8 mouse cellular contexts compared by ENCODE assay signal in genomic region chr2:137114248-137115096, GRCm38 (mm10). TPM values are rescaled to one million over a fixed set of nuclear protein-coding genes. Genes with fewer than 3 reads are reported as not detected.
DNase-seq lines count a peak whose midpoint lies in the region; ATAC-seq and TF ChIP-seq lines count a peak whose summit lies in the region.

No protein-coding gene starts in this region.

- peak overlapping the region; percentile 76 for H3ac ChIP-seq in C2C12 (ENCODE audit: control insufficient read depth, insufficient read length, low read depth)

- peak; percentile 63 for ATAC-seq in forebrain, embryonic 16.5 days
- peak; percentile 7 for ATAC-seq in liver, postnatal 0 days
- peak; percentile 43 for ATAC-seq in neural tube, embryonic 13.5 days (ENCODE audit: low read depth)

- peak overlapping the region; percentile 59 for H3K9ac ChIP-seq in forebrain, embryonic 16.5 days (replicated peaks; ENCODE audit: low read depth, low read length)
- peak overlapping the region; percentile 50 for H3K9ac ChIP-seq in liver, postnatal 0 days (replicated peaks)
- peak overlapping the region; percentile 88 for H3K9ac ChIP-seq in neural tube, embryonic 13.5 days

- peak overlapping the region; percentile 56 for H3K4me3 ChIP-seq in C2C12 (ENCODE audit: insufficient read depth, poor library complexity, severe bottlenecking)
- H3K4me3 ChIP-seq in forebrain, embryonic 16.5 days (replicated peaks; ENCODE audit: low read length), result peak overlapping the region; percentile 68
- peak overlapping the region; percentile 72 for H3K4me3 ChIP-seq in liver, postnatal 0 days (ENCODE audit: low read depth, low read length)
- H3K4me3 ChIP-seq in neural tube, embryonic 13.5 days, result peak overlapping the region; percentile 61

- H3K4me1 ChIP-seq in forebrain, embryonic 16.5 days (replicated peaks; ENCODE audit: control insufficient read depth, insufficient read depth, low read length), result peaks cover 37% of the 10 kb centered on the region
- peaks cover 18% of the 10 kb centered on the region for H3K4me1 ChIP-seq in liver, postnatal 0 days (ENCODE audit: insufficient read depth)
- peaks cover 72% of the 10 kb centered on the region for H3K4me1 ChIP-seq in neural tube, embryonic 13.5 days (replicated peaks)

- no peaks in the 10 kb centered on the region for H3K27me3 ChIP-seq in C2C12 (ENCODE audit: control insufficient read depth, insufficient read depth, insufficient read length)
- peaks cover 10% of the 10 kb centered on the region for H3K27me3 ChIP-seq in forebrain, embryonic 16.5 days (replicated peaks; ENCODE audit: control insufficient read depth, insufficient read depth, low read length)
- H3K27me3 ChIP-seq in liver, postnatal 0 days (ENCODE audit: insufficient read depth, low read length), result peaks cover 17% of the 10 kb centered on the region
- peaks cover 39% of the 10 kb centered on the region for H3K27me3 ChIP-seq in neural tube, embryonic 13.5 days

- peaks cover 67% of the 10 kb centered on the region for H3K79me2 ChIP-seq in C2C12 (ENCODE audit: control insufficient read depth, insufficient read depth)

- H3K9me3 ChIP-seq in forebrain, embryonic 16.5 days (ENCODE audit: control insufficient read depth, low read length), result no peaks in the 10 kb centered on the region
- H3K9me3 ChIP-seq in liver, postnatal 0 days (ENCODE audit: low read length), result no peaks in the 10 kb centered on the region
- H3K9me3 ChIP-seq in neural tube, embryonic 13.5 days, result no peaks in the 10 kb centered on the region

- peak overlapping the region; percentile 48; the same call in 1 of the 2 replicates for H3K27ac ChIP-seq in forebrain, embryonic 16.5 days (ENCODE audit: low read length)
- H3K27ac ChIP-seq in liver, postnatal 0 days (ENCODE audit: low read depth), result peak overlapping the region; percentile 67
- H3K27ac ChIP-seq in neural tube, embryonic 13.5 days (replicated peaks), result peak overlapping the region; percentile 90

- H3K79me3 ChIP-seq in C2C12 (ENCODE audit: low read depth), result peaks cover 41% of the 10 kb centered on the region

- WGBS in forebrain, embryonic 16.5 days, result under 1% methylated on average over 49 of the region's 51 CpGs
- 2% methylated on average over 51 of the region's 51 CpGs for WGBS in liver, postnatal 0 days (ENCODE audit: insufficient replicate concordance)
- 1% methylated on average over 51 of the region's 51 CpGs for WGBS in neural tube, embryonic 13.5 days

- peak; percentile 56 for DNase-seq in brain, embryonic 18.5 days (ENCODE audit: low read depth, low spot score)
- peak; percentile 77 for DNase-seq in heart, postnatal 25 days (ENCODE audit: low spot score)
- peak; percentile 56 to 82 for DNase-seq in layer of hippocampus, adult 18-20 months (ENCODE audit: low spot score in 2 of 2)
- peak; percentile 71 for DNase-seq in liver, postnatal 0 days
- peak; percentile 78 for DNase-seq in testis, postnatal 14 days (ENCODE audit: low spot score)

- peak overlapping the region; percentile 89 for H3K4me2 ChIP-seq in forebrain, embryonic 16.5 days (ENCODE audit: low read length)
- H3K4me2 ChIP-seq in liver, postnatal 0 days (ENCODE audit: low read depth, low read length), result peak overlapping the region; percentile 82
- H3K4me2 ChIP-seq in neural tube, embryonic 13.5 days, result peak overlapping the region; percentile 93

- TF ChIP-seq EP300 in liver, postnatal 0 days (IDR thresholded peaks at IDR 0.05; ENCODE audit: low read depth), result no peak

- intact Hi-C loops in heart, postnatal 25 days (cut with DNase I), result loop anchor here (1.0 to 10.0 kb wide), 8 partner anchors 102 to 828 kb away; partner anchors contain the start of genes AL731706.1, Mkks and Slx4ip

- peaks cover 9% of the 10 kb centered on the region for H3K36me3 ChIP-seq in C2C12 (ENCODE audit: control insufficient read depth, insufficient read depth)
- no peaks in the 10 kb centered on the region for H3K36me3 ChIP-seq in forebrain, embryonic 16.5 days (ENCODE audit: control insufficient read depth, insufficient read depth)
- H3K36me3 ChIP-seq in liver, postnatal 0 days (replicated peaks; ENCODE audit: insufficient read depth, low read length), result no peaks in the 10 kb centered on the region
- H3K36me3 ChIP-seq in neural tube, embryonic 13.5 days, result no peaks in the 10 kb centered on the region

- peak; percentile 62 for TF ChIP-seq CTCF in C2C12 (IDR thresholded peaks at IDR 0.05; ENCODE audit: control insufficient read depth, insufficient read depth, insufficient read length)
- peak; percentile 70 for TF ChIP-seq CTCF in liver, postnatal 0 days (IDR thresholded peaks at IDR 0.05; ENCODE audit: low read depth)

TF ChIP-seq in C2C12, 6 proteins besides CTCF, POLR2A, EP300 and RAD21:
- TF ChIP-seq FOSL1 (IDR thresholded peaks at IDR 0.05; ENCODE audit: insufficient read depth, low read length, poor library complexity, severe bottlenecking) (no peak), MYOD1 (IDR thresholded peaks at IDR 0.05; ENCODE audit: control insufficient read depth, insufficient read length, low read depth) (no peak), USF1 (IDR thresholded peaks at IDR 0.05; ENCODE audit: low read depth) (peak; percentile 63), MYOG (IDR thresholded peaks at IDR 0.05; ENCODE audit: control insufficient read depth, extremely low read depth, insufficient read length) (no peak), CEBPB (IDR thresholded peaks at IDR 0.05; ENCODE audit: low read depth) (peak; percentile 13), MAX (IDR thresholded peaks at IDR 0.05) (peak; percentile 99)

RNA-seq across cellular contexts. Expression of gene Jag1, which starts 2.0 kb away (rescaled TPM):
- polyA plus RNA-seq in C2C12 (2012; fragmentation: generic; extraction: Trizol), result 4.0 TPM
- polyA plus RNA-seq in forebrain, embryonic 16.5 days (2015; fragmentation: Nextera tagmentation; extraction: Ambion mirVana), result 8.9 and 12.4 TPM in 2 replicates
- 10 to 100 TPM; 10.5 to 13.4 TPM for total RNA-seq in heart, postnatal 25 days (2021)
- total RNA-seq in layer of hippocampus, adult 18-20 months (2021), result 1 to 10 TPM; 8.9 to 9.4 TPM
- polyA plus RNA-seq in liver, postnatal 0 days (2015; fragmentation: Nextera tagmentation; extraction: Ambion mirVana), result 1.1 and 1.4 TPM in 2 replicates
- 17.8 and 18.8 TPM in 2 replicates for polyA plus RNA-seq in neural tube, embryonic 13.5 days (2015; fragmentation: Nextera tagmentation; extraction: Ambion mirVana)

Comparison
In these comparisons a context has a peak if more than half of its experiments do, and no peak if none do; other contexts are left out.
1. Peak in every context shown above with its lines: DNase-seq, ATAC-seq, H3K4me3 ChIP-seq and H3K27ac ChIP-seq.
2. ATAC-seq: peak in every context shown above with its lines; median percentile 63 in forebrain, embryonic 16.5 days; 43 in neural tube, embryonic 13.5 days; 7 in liver, postnatal 0 days.